ENCODE assay signal across 22 mouse cellular contexts in genomic region chr19:41328743-41329142, GRCm38 (mm10). TPM values are rescaled to one million over a fixed set of nuclear protein-coding genes. Genes with fewer than 3 reads are reported as not detected.
A peak's percentile ranks its signal among the peaks of the same experiment; 100 is the strongest.
DNase-seq lines count a peak whose midpoint lies in the region; ATAC-seq lines count a peak whose summit lies in the region.
"Had no signal": no experiment of that assay in that cellular context is flagged by ENCODE, and none has a peak within 500 bp of the region (broad histone marks: within the 10 kb centered on the region; RNA-seq: fewer than 3 reads in every experiment).

No protein-coding gene starts in this region.

- H3K4me3 ChIP-seq in forebrain, embryonic 14.5 days (ENCODE audit: low read depth, low read length) = no peak overlapping the region
- H3K4me3 ChIP-seq: embryonic facial prominence, embryonic 15.5 days; forebrain, embryonic 10.5 days; heart, adult 2 months; hindbrain, embryonic 13.5 days; midbrain, embryonic 13.5 days had no signal

- no peak overlapping the region for H3K27ac ChIP-seq in forebrain, embryonic 14.5 days (ENCODE audit: low read depth, low read length)
- H3K27ac ChIP-seq: embryonic facial prominence, embryonic 15.5 days; forebrain, embryonic 10.5 days; heart, adult 2 months; hindbrain, embryonic 13.5 days; kidney, postnatal 0 days; macrophage; midbrain, embryonic 13.5 days; stomach, postnatal 0 days had no signal

- H3K4me1 ChIP-seq in forebrain, embryonic 14.5 days (ENCODE audit: control insufficient read depth, insufficient read depth, low read length) = no peaks in the 10 kb centered on the region
- H3K4me1 ChIP-seq: embryonic facial prominence, embryonic 15.5 days; hindbrain, embryonic 13.5 days had no signal

- no peak overlapping the region for H3K4me2 ChIP-seq in forebrain, embryonic 14.5 days (ENCODE audit: low read length)
- H3K4me2 ChIP-seq: embryonic facial prominence, embryonic 15.5 days; hindbrain, embryonic 13.5 days; liver, embryonic 11.5 days; lung, embryonic 14.5 days; midbrain, embryonic 13.5 days had no signal

- 82% methylated on average over 9 of the region's 9 CpGs for WGBS in forebrain, embryonic 14.5 days

- no peaks in the 10 kb centered on the region for H3K36me3 ChIP-seq in forebrain, embryonic 14.5 days (ENCODE audit: control insufficient read depth, insufficient read depth, low read length)
- H3K36me3 ChIP-seq: embryonic facial prominence, embryonic 15.5 days; forebrain, embryonic 10.5 days; hindbrain, embryonic 13.5 days; midbrain, embryonic 13.5 days had no signal

- no peaks in the 10 kb centered on the region for H3K9me3 ChIP-seq in forebrain, embryonic 14.5 days (replicated peaks; ENCODE audit: control insufficient read depth, low read length)
- H3K9me3 ChIP-seq: embryonic facial prominence, embryonic 15.5 days; forebrain, embryonic 10.5 days; midbrain, embryonic 13.5 days had no signal

- ATAC-seq in activated CD4-positive, CD25-positive, alpha-beta regulatory T cell, adult 4 months = peak; percentile 91
- ATAC-seq in monocyte, adult 5-6 weeks (replicated peaks; ENCODE audit: insufficient number of reproducible peaks, low FRiP score, low TSS enrichment, poor library complexity, severe bottlenecking) = peak; percentile 45
- no peak for ATAC-seq in forebrain, embryonic 14.5 days
- ATAC-seq: intestine, embryonic 16.5 days; midbrain, embryonic 13.5 days had no signal

- DNase-seq in thymus, postnatal 14 days = peak; percentile 26
- DNase-seq in thymus, adult 18-20 months = no peak
- no peak for DNase-seq in ovary, postnatal 10 days (ENCODE audit: low spot score)
- DNase-seq in forebrain, embryonic 14.5 days (ENCODE audit: low spot score) = no peak
- no peak for DNase-seq in liver
- DNase-seq: adrenal gland, postnatal 36 days; cerebellum, adult 2 months; heart, adult 2 months; left cerebral cortex, postnatal 4 days; lung, embryonic 14.5 days; right cerebral cortex, postnatal 4 days had no signal

- H3K9ac ChIP-seq in forebrain, embryonic 14.5 days (ENCODE audit: low read length) = no peak overlapping the region
- H3K9ac ChIP-seq: embryonic facial prominence, embryonic 15.5 days; hindbrain, embryonic 13.5 days; lung, embryonic 14.5 days; midbrain, embryonic 13.5 days had no signal

- no peaks in the 10 kb centered on the region for H3K27me3 ChIP-seq in forebrain, embryonic 14.5 days (replicated peaks; ENCODE audit: control insufficient read depth, insufficient read depth, low read length)
- H3K27me3 ChIP-seq: embryonic facial prominence, embryonic 15.5 days; hindbrain, embryonic 13.5 days; midbrain, embryonic 13.5 days had no signal

RNA-seq across cellular contexts. Expression of gene Pik3ap1, which starts 56.2 kb away (rescaled TPM):
- 1 to 10 TPM; 1.6 to 2.7 TPM for polyA plus RNA-seq in activated CD4-positive, CD25-positive, alpha-beta regulatory T cell, adult 4 months (2017; shearing (Covaris generic))
- 216 to 241 TPM (median 224 TPM) in 3 replicates for total RNA-seq in monocyte, adult 5-6 weeks (2017)
- 1.7 and 1.8 TPM in 2 replicates for polyA plus RNA-seq in forebrain, embryonic 14.5 days (2014; fragmentation: Nextera tagmentation; extraction: Ambion mirVana)
